Mouse (Mus musculus) ovary, postnatal 36 days (tissue): ENCODE data around the gene Rgs9.
"Not testable (repeated sequence)": the region's sequence is repeated elsewhere in the genome, so short reads cannot be mapped to it uniquely, and the experiment has no call there.

Experiments
- DNase-seq: peaks from one replicate; pipeline ENCODE4 v3.0.0; 2022; ENCODE audit warnings: low spot score, mixed read lengths

Rgs9 gene

DNA sequence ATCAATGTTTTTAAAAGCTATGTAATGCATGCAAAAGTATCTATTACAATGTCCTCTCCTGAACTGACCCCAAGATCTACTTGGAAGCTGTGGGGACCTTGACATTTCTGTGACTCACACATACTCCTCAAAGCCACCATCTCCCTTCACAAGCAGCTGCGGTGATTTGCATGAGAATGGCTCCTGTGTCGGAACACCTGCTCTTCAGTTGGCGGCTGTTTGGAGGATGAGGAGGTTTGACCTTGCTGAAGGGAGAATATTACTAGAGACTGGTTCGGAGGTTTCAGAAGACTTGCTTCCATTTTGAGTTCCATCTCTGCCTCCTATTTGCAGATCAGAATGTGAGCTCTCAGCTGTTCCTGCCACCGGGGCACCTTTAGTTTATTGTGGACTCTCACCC lies 7.8 kb upstream of the Rgs9 start:
- DNase-seq: no peak

- peak; percentile 14 for DNase-seq
Observed at GRCm38 (mm10) chr11:109302338-109302737, 4.4 kb upstream of the Rgs9 start.

GRCm38 (mm10) chr11:109297031-109297430 lies 898 bp downstream of the Rgs9 start:
- no peak for DNase-seq

GRCm38 (mm10) chr11:109292056-109292455 lies 5.9 kb downstream of the Rgs9 start:
- no peak for DNase-seq

DNA sequence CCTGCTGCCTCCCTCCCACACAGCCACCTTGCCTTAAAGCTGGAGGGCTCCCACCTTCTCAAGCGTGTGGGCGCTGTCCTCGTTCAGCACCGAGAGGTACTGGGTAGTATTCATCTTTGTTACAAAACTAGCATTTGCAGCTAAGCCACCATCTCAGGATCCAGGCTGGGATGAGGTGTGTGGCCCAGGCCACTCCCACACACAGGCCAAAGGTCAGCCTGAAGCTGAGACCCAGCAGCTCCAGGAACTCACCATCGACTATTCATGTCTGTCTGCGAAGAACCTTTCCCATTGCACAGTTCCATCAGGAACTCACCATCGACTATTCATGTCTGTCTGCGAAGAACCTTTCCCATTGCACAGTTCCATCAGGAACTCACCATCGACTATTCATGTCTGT lies 8.6 kb downstream of the Rgs9 start:
- DNase-seq: not testable (repeated sequence)

DNA sequence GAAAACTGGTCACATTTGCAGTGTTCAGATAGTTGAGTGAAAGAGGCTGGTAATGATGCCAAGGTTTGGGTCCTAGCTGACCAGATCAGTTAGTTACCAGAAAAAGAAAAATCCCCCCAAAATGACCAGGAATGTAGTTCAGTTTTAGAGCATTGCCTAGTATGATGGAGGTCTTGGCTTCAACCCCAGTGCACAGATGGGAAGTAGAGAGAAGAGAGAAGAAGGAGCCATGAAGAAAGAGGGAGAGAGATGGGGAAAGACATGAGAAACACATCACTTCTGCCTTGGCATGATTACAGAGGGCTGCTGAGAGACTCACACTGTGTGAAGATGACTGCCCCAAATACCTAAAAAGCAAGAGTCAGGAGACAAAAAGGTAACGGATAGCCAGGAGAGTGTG lies 13.1 kb downstream of the Rgs9 start:
- DNase-seq: no peak

DNA sequence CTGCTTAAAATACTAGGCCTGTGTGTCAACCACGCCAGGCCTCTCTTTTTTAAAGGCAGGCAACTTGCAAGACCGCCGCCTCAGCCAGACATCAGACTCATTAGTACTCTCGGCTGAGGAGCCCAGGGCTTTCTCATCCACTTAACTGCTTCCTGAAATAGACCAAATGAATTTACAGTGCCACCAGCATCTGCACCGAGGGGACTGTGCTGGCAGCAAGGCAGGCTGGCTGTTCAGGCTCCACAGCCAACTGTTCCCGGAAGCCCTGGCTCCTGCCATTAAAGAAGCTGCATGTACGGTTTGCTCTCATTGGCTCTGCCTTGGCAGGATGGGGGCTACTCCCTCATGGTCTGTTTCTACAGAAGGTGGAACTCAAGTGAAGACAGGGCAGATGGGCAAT lies 19.7 kb downstream of the Rgs9 start:
- no peak for DNase-seq

- DNase-seq: no peak
Observed at GRCm38 (mm10) chr11:109271399-109271798, 26.5 kb downstream of the Rgs9 start.

GRCm38 (mm10) chr11:109270366-109270765 lies 27.6 kb downstream of the Rgs9 start:
- no peak for DNase-seq

DNA sequence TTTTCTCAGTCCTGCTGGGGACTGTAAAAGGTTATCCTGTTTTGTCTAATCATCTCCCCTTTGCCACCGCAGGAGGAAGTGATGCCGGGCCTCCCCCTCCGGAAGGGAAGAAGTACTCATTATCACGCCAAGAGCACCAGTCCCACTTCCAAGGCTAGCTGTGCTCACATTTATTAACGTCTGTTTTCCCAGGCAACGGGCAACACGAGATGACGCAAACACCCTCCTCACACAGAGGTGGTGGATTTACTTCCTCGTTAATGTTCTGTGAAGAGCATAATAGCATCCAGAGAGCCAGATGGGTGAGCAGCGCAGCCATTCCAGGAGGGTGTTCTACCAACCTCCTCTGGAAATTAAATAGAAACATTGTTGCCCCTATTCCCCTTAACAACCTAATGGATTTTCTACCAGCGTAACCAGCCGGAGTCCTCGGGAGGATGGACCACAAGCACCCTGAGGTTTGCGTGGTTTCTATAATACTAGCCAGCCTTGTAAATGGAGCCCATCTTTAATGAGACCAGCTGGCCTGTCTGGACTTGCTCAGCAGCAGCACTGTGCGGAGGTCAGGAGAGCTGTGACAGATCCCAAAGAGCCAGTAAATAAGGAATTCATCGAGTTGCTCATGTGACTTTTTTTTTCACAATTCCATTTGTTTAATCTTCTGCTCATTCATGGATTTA lies 28.1 kb downstream of the Rgs9 start:
- DNase-seq: no peak

DNA sequence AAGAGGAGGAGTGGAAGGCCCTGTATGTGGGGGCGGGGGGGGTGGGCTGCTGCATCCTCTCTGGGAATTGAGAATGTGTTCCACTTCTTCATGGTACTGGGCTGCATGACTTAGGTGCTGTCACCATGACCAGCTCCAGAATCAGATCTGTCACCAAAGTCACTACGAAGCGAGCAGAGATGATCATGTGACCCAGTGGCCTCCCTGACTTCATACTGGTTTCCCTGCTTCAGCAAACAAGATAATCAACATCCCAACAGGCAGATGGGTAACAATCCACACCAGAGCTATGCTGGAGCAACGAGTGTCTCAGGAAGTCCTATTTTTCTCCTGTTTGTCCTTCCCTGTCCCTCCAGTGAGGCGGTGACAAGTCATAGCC lies 28.7 kb downstream of the Rgs9 start:
- no peak for DNase-seq

GRCm38 (mm10) chr11:109266161-109266910 lies 31.6 kb downstream of the Rgs9 start:
- DNase-seq: no peak

GRCm38 (mm10) chr11:109264159-109264768 lies 33.7 kb downstream of the Rgs9 start:
- DNase-seq: no peak

GRCm38 (mm10) chr11:109260561-109260960 lies 37.4 kb downstream of the Rgs9 start:
- DNase-seq: no peak

DNA sequence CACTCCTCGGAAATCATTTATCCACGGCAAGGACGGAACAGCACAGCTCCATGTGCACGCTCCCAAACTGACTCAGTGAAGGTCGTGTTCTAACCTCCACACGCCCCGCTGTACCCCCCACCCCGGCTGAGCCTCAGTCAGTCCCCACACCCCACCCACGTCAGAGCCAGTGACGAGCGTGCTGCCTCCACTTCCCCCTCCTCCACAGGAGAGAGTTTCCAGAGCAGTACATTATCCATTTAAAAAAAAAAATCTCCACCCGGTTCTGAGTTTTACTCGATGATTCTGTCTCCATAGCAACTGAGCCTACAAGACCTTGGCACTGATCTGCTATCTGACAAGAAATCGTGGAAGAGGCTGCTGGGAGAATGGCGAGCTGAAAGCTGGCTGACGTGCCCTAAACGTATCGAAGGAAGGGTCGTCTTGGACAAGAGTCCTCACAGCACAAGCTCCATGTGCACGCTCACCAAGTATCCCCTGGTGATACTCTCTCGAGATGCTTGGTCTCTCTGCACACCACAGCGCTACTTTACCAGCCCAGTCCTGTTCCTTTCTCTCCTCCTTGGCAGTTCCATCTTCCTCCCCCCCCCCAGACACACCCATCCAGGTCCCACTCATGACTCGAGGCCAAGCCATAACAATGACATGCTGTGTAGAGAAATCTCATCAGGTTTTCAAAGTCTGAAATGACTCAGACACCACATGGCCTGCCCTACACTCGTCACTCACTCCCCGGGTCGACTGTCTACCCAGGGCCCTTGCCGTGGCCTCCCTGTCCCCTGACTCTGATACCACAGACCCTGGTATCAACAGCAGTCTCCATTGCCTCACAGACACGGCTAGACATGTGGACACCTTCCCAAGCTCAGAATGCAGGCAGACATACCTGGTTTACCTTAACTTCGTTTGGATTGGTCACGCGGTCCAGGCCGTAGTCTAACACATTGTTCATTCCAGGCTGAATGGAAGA lies 38.7 kb downstream of the Rgs9 start:
- no peak for DNase-seq

GRCm38 (mm10) chr11:109257824-109258223 lies 40.1 kb downstream of the Rgs9 start:
- DNase-seq: no peak

- no peak for DNase-seq
Observed at GRCm38 (mm10) chr11:109255022-109255421, 42.9 kb downstream of the Rgs9 start.

DNA sequence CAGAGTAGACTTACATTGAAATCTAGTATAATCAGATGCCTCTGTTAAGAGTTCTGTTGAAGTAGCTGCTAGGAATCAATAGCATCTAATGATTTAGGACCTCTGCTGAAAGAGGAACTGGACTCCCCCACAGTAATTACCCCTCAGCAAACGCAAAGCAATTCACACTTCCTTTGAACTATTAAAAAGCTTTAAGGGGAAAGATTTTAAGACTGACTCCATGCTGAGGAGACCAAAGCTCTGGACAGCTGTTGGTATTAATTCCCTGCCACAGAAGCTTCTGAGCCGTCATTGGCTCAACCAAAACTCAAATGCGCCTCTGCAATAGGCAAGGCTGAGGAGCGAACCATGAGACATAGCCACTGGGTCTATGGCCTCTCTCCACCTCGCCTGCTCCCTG lies 45.4 kb downstream of the Rgs9 start:
- no peak for DNase-seq

GRCm38 (mm10) chr11:109250566-109250965 lies 47.4 kb downstream of the Rgs9 start:
- no peak for DNase-seq

- DNase-seq: no peak
Observed at GRCm38 (mm10) chr11:109246920-109247319, 51.0 kb downstream of the Rgs9 start.

GRCm38 (mm10) chr11:109244635-109245360 lies 53.1 kb downstream of the Rgs9 start:
- DNase-seq: no peak
